Mouse (Mus musculus) heart, adult 2 months (tissue): ENCODE measurements around the gene Ndufs1.

ENCODE experiments used
- CTCF ChIP-seq: fragments of 200-600 bp; IDR thresholded peaks from 2 replicates; pipeline ENCODE4 v1.8.1; 2022; ENCODE audit warnings: antibody characterized with exemption, mild to moderate bottlenecking, moderate library complexity
- POLR2A ChIP-seq: fragments of 200-500 bp; IDR thresholded peaks from 2 replicates; pipeline ENCODE4 v1.6.1; 2011; ENCODE audit warnings: mild to moderate bottlenecking, low read depth, low read length, control low read depth; ENCODE audit not compliant: insufficient read depth

DNA sequence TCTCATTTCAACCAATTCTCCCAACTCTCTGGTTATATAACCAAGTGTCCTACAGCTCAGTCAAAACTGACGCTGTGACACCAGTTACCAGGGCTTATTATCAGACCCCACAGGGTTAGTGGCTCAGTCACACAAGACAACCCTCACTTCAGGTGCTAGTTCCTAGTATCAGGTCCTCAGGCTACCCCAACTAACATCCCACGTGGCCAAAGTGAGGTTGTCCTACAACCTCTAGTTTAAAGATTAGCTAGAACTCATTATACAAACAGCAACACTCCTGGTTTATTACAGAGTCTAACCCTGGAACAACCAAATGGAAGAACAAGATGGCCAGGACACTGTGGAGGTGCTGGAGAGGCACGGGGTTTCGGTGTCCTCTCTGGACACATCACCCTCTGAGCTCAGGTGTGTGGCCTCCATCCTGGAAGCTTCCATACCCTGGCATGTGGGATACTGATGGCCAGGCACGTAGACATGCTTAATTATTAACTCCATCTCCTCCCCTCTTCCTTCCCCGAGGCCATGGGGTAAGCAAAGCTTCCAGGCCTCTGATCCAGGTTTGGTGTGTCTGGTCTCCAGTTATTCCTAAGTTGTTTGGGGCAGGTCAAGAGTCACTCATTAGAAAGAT, 52.7 kb downstream of the Ndufs1 start:
- TF ChIP-seq CTCF (no peak), POLR2A (no peak)
